Mouse (Mus musculus) G1E (cell line): Measurements from ENCODE around the gene Zfp735. TPM values are rescaled to one million over a fixed set of nuclear protein-coding genes. Genes with fewer than 3 reads are reported as not detected.

Experiments used
- ATAC-seq: 2 replicates; pipeline ENCODE4 v1.8.0; 2016; ENCODE audit warnings: mild to moderate bottlenecking; ENCODE audit not compliant: insufficient number of reproducible peaks, poor library complexity, low FRiP score, severe bottlenecking; ENCODE audit errors: extremely low read depth
- DNase-seq: peaks from one replicate; pipeline ENCODE4 v3.0.0; 2012; ENCODE audit warnings: low spot score
- H3K27me3 ChIP-seq: 2 replicates; pipeline ENCODE4 v1.6.1; 2012; ENCODE audit warnings: mild to moderate bottlenecking, low read length, inconsistent platforms; ENCODE audit not compliant: insufficient read depth
- H3K36me3 ChIP-seq: replicated peaks from 2 replicates; pipeline ENCODE3; 2012; ENCODE audit warnings: mild to moderate bottlenecking, inconsistent platforms
- H3K4me1 ChIP-seq: 2 replicates; pipeline ENCODE4 v1.6.1; 2012; ENCODE audit warnings: low read depth, low read length, inconsistent platforms, mixed read lengths; ENCODE audit not compliant: insufficient read depth
- H3K4me3 ChIP-seq: 2 replicates; pipeline ENCODE4 v1.5.1; 2012; ENCODE audit warnings: low read depth, mild to moderate bottlenecking, inconsistent platforms, low read length, moderate library complexity, mixed read lengths
- H3K9me3 ChIP-seq: replicated peaks from 2 replicates; pipeline ENCODE4 v1.6.1; 2012; ENCODE audit warnings: inconsistent platforms
- CTCF ChIP-seq: IDR thresholded peaks from 2 replicates; pipeline ENCODE4 v1.5.1; 2012; ENCODE audit warnings: low read depth, low read length, inconsistent platforms, mixed read lengths
- GATA1 ChIP-seq: IDR thresholded peaks from 2 replicates; pipeline ENCODE4 v1.6.1; 2012; ENCODE audit warnings: borderline replicate concordance, low read length, inconsistent platforms, mixed read lengths
- GATA2 ChIP-seq: IDR thresholded peaks from 2 replicates; pipeline ENCODE4 v1.6.1; 2012; ENCODE audit warnings: low read depth, low read length, inconsistent platforms, borderline replicate concordance
- POLR2AphosphoS5 ChIP-seq: IDR thresholded peaks from 2 replicates; pipeline ENCODE4 v1.6.1; 2012; ENCODE audit warnings: low read depth, low read length, inconsistent platforms; ENCODE audit not compliant: insufficient replicate concordance
- TAL1 ChIP-seq: conservative IDR thresholded peaks from 2 replicates; pipeline ENCODE4 v1.6.1; 2012; ENCODE audit warnings: low read depth, low read length, inconsistent platforms, mixed read lengths
- polyA plus RNA-seq: library from polyadenylated mRNA; stranded (reverse); fragments of >175 nt; gene quantifications from 2 replicates; pipeline ENCODE4 v1.2.3, GENCODE M21; 2012
- total RNA-seq, 2 experiments: library from RNA; stranded (forward) in 1 of 2; stranded (reverse) in 1 of 2; fragments of 200-1000 nt in 1 of 2; fragments of >200 nt in 1 of 2; fragmentation: Nextera tagmentation in 1 of 2; gene quantifications; 2 replicates each; pipeline ENCODE4 v1.2.3; 2014 to 2017

Zfp735 gene
- not detected in 2 replicates for total RNA-seq (2014; fragmentation: Nextera tagmentation)
- total RNA-seq (2017), result 0.06 and 0.22 TPM in 2 replicates
- polyA plus RNA-seq, result not detected in 2 replicates

DNA sequence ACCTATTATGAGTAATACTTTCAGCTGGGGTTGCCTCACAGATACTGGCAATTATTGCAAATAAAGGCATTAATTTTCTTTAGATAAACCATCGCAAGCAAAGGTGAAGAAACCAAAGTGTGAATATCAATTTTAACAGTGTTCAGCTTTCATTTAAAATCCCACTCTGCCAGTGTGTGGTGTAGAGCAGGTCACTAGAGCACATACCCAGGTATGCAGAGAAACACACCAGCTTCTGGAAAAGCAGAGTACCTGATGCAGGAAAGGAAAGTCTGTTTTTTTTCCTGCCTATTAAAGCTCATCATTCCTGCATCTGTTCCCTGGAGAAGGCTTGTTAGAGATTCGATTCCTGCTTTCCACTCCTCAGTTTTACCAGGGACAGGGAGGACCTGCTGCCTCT is at the start of gene Zfp735:
TSS of gene Zfp735 (plus strand) at position 301 of the 400 bp plus-strand sequence.
- Histone ChIP-seq H3K36me3 (no peaks in the 10 kb centered on the region), H3K9me3 (no peaks in the 10 kb centered on the region), H3K4me1 (no peaks in the 10 kb centered on the region), H3K4me3 (no peak within 1 kb of the TSS), H3K27me3 (no peaks in the 10 kb centered on the region)
- no peak for ATAC-seq
- DNase-seq, result no peak
- no peak for TF ChIP-seq CTCF
- no peak for TF ChIP-seq GATA1
- TF ChIP-seq POLR2AphosphoS5, result no peak
- TF ChIP-seq TAL1, result no peak
- no peak for TF ChIP-seq GATA2

- no peak for DNase-seq
- TF ChIP-seq POLR2AphosphoS5 (no peak), CTCF (no peak), GATA1 (no peak), TAL1 (no peak), GATA2 (no peak)
- Histone ChIP-seq H3K9me3 (no peaks in the 10 kb centered on the region), H3K36me3 (no peaks in the 10 kb centered on the region), H3K4me1 (no peaks in the 10 kb centered on the region), H3K27me3 (no peaks in the 10 kb centered on the region), H3K4me3 (no peak overlapping the region)
- ATAC-seq, result no peak
Observed at GRCm38 (mm10) chr11:73759115-73759514, 70.5 kb downstream of the Zfp735 start.

Other genes with a start within 250 kb of the Zfp735 start
- not detected in 2 replicates for gene Olfr380, start 231.3 kb upstream of the Zfp735 start, total RNA-seq (2014; fragmentation: Nextera tagmentation)
- gene Olfr380, start 231.3 kb upstream of the Zfp735 start, total RNA-seq (2017), result not detected in 2 replicates
- not detected in 2 replicates for gene Olfr380, start 231.3 kb upstream of the Zfp735 start, polyA plus RNA-seq
- not detected in 2 replicates for gene Olfr381, start 197.2 kb upstream of the Zfp735 start, total RNA-seq (2014; fragmentation: Nextera tagmentation)
- gene Olfr381, start 197.2 kb upstream of the Zfp735 start, total RNA-seq (2017), result 0.06 and 0.11 TPM in 2 replicates
- gene Olfr381, start 197.2 kb upstream of the Zfp735 start, polyA plus RNA-seq, result not detected in 2 replicates
- gene Olfr382, start 171.6 kb upstream of the Zfp735 start, total RNA-seq (2014; fragmentation: Nextera tagmentation), result not detected in 2 replicates
- gene Olfr382, start 171.6 kb upstream of the Zfp735 start, total RNA-seq (2017), result not detected in 2 replicates
- not detected in 2 replicates for gene Olfr382, start 171.6 kb upstream of the Zfp735 start, polyA plus RNA-seq
- gene Olfr385, start 95.8 kb upstream of the Zfp735 start, total RNA-seq (2014; fragmentation: Nextera tagmentation), result not detected in 2 replicates
- gene Olfr385, start 95.8 kb upstream of the Zfp735 start, total RNA-seq (2017), result 0.12 TPM in 1 of 2 replicates, not detected in the other
- not detected in 2 replicates for gene Olfr385, start 95.8 kb upstream of the Zfp735 start, polyA plus RNA-seq
- gene Olfr384, start 90.2 kb upstream of the Zfp735 start, total RNA-seq (2014; fragmentation: Nextera tagmentation), result not detected in 2 replicates
- gene Olfr384, start 90.2 kb upstream of the Zfp735 start, total RNA-seq (2017), result 0.22 TPM in 1 of 2 replicates, not detected in the other
- gene Olfr384, start 90.2 kb upstream of the Zfp735 start, polyA plus RNA-seq, result not detected in 2 replicates
- gene Olfr389, start 91.9 kb downstream of the Zfp735 start, total RNA-seq (2014; fragmentation: Nextera tagmentation), result not detected in 2 replicates
- gene Olfr389, start 91.9 kb downstream of the Zfp735 start, total RNA-seq (2017), result 0.05 and 0.12 TPM in 2 replicates
- gene Olfr389, start 91.9 kb downstream of the Zfp735 start, polyA plus RNA-seq, result not detected in 2 replicates
- not detected in 2 replicates for gene Olfr390, start 94.2 kb downstream of the Zfp735 start, total RNA-seq (2014; fragmentation: Nextera tagmentation)
- 0.11 and 0.12 TPM in 2 replicates for gene Olfr390, start 94.2 kb downstream of the Zfp735 start, total RNA-seq (2017)
- not detected in 2 replicates for gene Olfr390, start 94.2 kb downstream of the Zfp735 start, polyA plus RNA-seq
- gene Olfr391-ps, start 114.3 kb downstream of the Zfp735 start, total RNA-seq (2014; fragmentation: Nextera tagmentation), result not detected in 2 replicates
- 0.11 TPM in 1 of 2 replicates, not detected in the other for gene Olfr391-ps, start 114.3 kb downstream of the Zfp735 start, total RNA-seq (2017)
- gene Olfr391-ps, start 114.3 kb downstream of the Zfp735 start, polyA plus RNA-seq, result not detected in 2 replicates
- gene Olfr392, start 128.3 kb downstream of the Zfp735 start, total RNA-seq (2014; fragmentation: Nextera tagmentation), result not detected in 2 replicates
- 0.06 and 0.11 TPM in 2 replicates for gene Olfr392, start 128.3 kb downstream of the Zfp735 start, total RNA-seq (2017)
- gene Olfr392, start 128.3 kb downstream of the Zfp735 start, polyA plus RNA-seq, result not detected in 2 replicates
- gene Olfr393, start 162.7 kb downstream of the Zfp735 start, total RNA-seq (2014; fragmentation: Nextera tagmentation), result not detected in 2 replicates
- gene Olfr393, start 162.7 kb downstream of the Zfp735 start, total RNA-seq (2017), result 0.22 TPM in 1 of 2 replicates, not detected in the other
- gene Olfr393, start 162.7 kb downstream of the Zfp735 start, polyA plus RNA-seq, result not detected in 2 replicates
- not detected in 2 replicates for gene Olfr394, start 202.0 kb downstream of the Zfp735 start, total RNA-seq (2014; fragmentation: Nextera tagmentation)
- under 0.01 and 0.05 TPM in 2 replicates for gene Olfr394, start 202.0 kb downstream of the Zfp735 start, total RNA-seq (2017)
- not detected in 2 replicates for gene Olfr394, start 202.0 kb downstream of the Zfp735 start, polyA plus RNA-seq
- gene Olfr395, start 220.5 kb downstream of the Zfp735 start, total RNA-seq (2014; fragmentation: Nextera tagmentation), result not detected in 2 replicates
- gene Olfr395, start 220.5 kb downstream of the Zfp735 start, total RNA-seq (2017), result under 0.01 and 0.27 TPM in 2 replicates
- gene Olfr395, start 220.5 kb downstream of the Zfp735 start, polyA plus RNA-seq, result not detected in 2 replicates
- gene Olfr23, start 247.9 kb downstream of the Zfp735 start, total RNA-seq (2014; fragmentation: Nextera tagmentation), result not detected in 2 replicates
- gene Olfr23, start 247.9 kb downstream of the Zfp735 start, total RNA-seq (2017), result 0.35 TPM in 1 of 2 replicates, not detected in the other
- gene Olfr23, start 247.9 kb downstream of the Zfp735 start, polyA plus RNA-seq, result not detected in 2 replicates